In the genomic region with DNA sequence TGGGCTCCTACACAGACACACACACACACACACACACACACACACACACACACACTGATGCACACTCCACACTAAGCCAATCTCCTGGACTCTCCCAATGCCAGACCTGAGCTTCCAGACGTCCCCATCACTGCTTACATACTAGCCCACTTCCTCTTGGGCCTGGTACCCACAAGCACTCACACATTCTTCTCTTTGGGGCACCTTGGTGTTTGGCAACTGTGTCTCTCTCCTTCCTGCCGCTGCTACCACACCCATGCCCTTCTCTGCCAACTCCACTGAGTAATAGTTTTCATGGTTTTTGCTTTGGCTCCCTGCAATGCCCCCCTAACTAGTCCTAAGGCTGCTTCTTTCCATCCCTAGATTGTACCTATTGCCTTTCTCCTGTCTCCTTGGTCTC, we compare ENCODE assay signal across 24 mouse cellular contexts. TPM values are rescaled to one million over a fixed set of nuclear protein-coding genes. Genes with fewer than 3 reads are reported as not detected.
DNase-seq lines count a peak whose midpoint lies in the region; ATAC-seq and TF ChIP-seq lines count a peak whose summit lies in the region.
"Had no signal": no experiment of that assay in that cellular context is flagged by ENCODE, and none has a peak within 500 bp of the region (broad histone marks: within the 10 kb centered on the region; RNA-seq: fewer than 3 reads in every experiment).

No protein-coding gene starts in this region.

- no peaks in the 10 kb centered on the region for H3K27me3 ChIP-seq in C2C12 (ENCODE audit: control insufficient read depth, insufficient read depth, insufficient read length)
- H3K27me3 ChIP-seq in liver, embryonic 11.5 days (replicated peaks; ENCODE audit: control insufficient read depth, insufficient read depth, low read length) = peaks cover 15% of the 10 kb centered on the region
- H3K27me3 ChIP-seq: CH12.LX had no signal

- no peak overlapping the region for H3K4me2 ChIP-seq in liver, embryonic 11.5 days
- H3K4me2 ChIP-seq: heart, embryonic 11.5 days; hindbrain, embryonic 13.5 days; intestine, embryonic 15.5 days had no signal

- peak; percentile 66 for DNase-seq in 3134 (ENCODE audit: extremely low read depth, insufficient read length, low spot score)
- DNase-seq in fibroblast of lung, adult 2 months (ENCODE audit: low read depth) = peak; percentile 44
- no peak for DNase-seq in liver, embryonic 11.5 days (ENCODE audit: low spot score)
- DNase-seq in frontal cortex, adult 2 months (ENCODE audit: extremely low spot score in 1 of 2, low spot score in 1 of 2) = no peak
- DNase-seq: adrenal gland, postnatal 14 days; cerebellum, adult 11 months; cerebellum, adult 2 months; cerebellum, adult 9-11 months; cerebellum, postnatal 25 days; forebrain, postnatal 0 days; gastrocnemius, postnatal 10 days; gastrocnemius, postnatal 36 days; heart, adult 11 months; kidney, adult 11 months had no signal

- no peaks in the 10 kb centered on the region for H3K79me3 ChIP-seq in C2C12 (ENCODE audit: low read depth)

- no peak for ATAC-seq in liver, embryonic 11.5 days (replicated peaks; ENCODE audit: low FRiP score)
- no peak for ATAC-seq in megakaryocyte progenitor cell, adult 5-6 weeks (replicated peaks; ENCODE audit: poor library complexity)
- ATAC-seq: forebrain, embryonic 14.5 days; forebrain, postnatal 0 days; hindbrain, embryonic 16.5 days; intestine, embryonic 15.5 days had no signal

- no peak overlapping the region for H3K9ac ChIP-seq in liver, embryonic 11.5 days (ENCODE audit: low read depth, low read length)
- H3K9ac ChIP-seq: forebrain, postnatal 0 days; hindbrain, embryonic 13.5 days; intestine, embryonic 15.5 days had no signal

- no peaks in the 10 kb centered on the region for H3K36me3 ChIP-seq in C2C12 (ENCODE audit: control insufficient read depth, insufficient read depth)
- no peaks in the 10 kb centered on the region for H3K36me3 ChIP-seq in liver, embryonic 11.5 days (ENCODE audit: control insufficient read depth, insufficient read depth, low read length)
- H3K36me3 ChIP-seq: G1E; hindbrain, embryonic 13.5 days; intestine, embryonic 15.5 days had no signal

- no peak for TF ChIP-seq CTCF in C2C12 (IDR thresholded peaks at IDR 0.05; ENCODE audit: control insufficient read depth, insufficient read depth, insufficient read length)

- no peak overlapping the region for H3ac ChIP-seq in C2C12 (ENCODE audit: control insufficient read depth, insufficient read length, low read depth)

- 40% methylated on average over 2 of the region's 2 CpGs for WGBS in liver, embryonic 11.5 days

- H3K9me3 ChIP-seq in liver, embryonic 11.5 days (ENCODE audit: control insufficient read depth, low read length) = no peaks in the 10 kb centered on the region
- H3K9me3 ChIP-seq: hindbrain, embryonic 13.5 days; intestine, embryonic 15.5 days had no signal

- H3K4me3 ChIP-seq in C2C12 (ENCODE audit: insufficient read depth, poor library complexity, severe bottlenecking) = no peak overlapping the region
- no peak overlapping the region for H3K4me3 ChIP-seq in liver, embryonic 11.5 days (ENCODE audit: low read depth, low read length)
- H3K4me3 ChIP-seq: hindbrain, embryonic 13.5 days; intestine, embryonic 15.5 days had no signal

- H3K4me1 ChIP-seq in liver, embryonic 11.5 days (replicated peaks; ENCODE audit: control insufficient read depth, insufficient read depth, low read length) = no peaks in the 10 kb centered on the region

- no peak overlapping the region for H3K27ac ChIP-seq in liver, embryonic 11.5 days (ENCODE audit: low read depth, low read length)
- H3K27ac ChIP-seq: hindbrain, embryonic 13.5 days; intestine, embryonic 15.5 days had no signal

- no peaks in the 10 kb centered on the region for H3K79me2 ChIP-seq in C2C12 (ENCODE audit: control insufficient read depth, insufficient read depth)

TF ChIP-seq in C2C12, 6 proteins besides CTCF, POLR2A, EP300 and RAD21:
- TF ChIP-seq CEBPB (IDR thresholded peaks at IDR 0.05; ENCODE audit: low read depth) (peak; percentile 30), USF1 (IDR thresholded peaks at IDR 0.05; ENCODE audit: low read depth) (no peak), MAX (IDR thresholded peaks at IDR 0.05) (no peak), MYOG (IDR thresholded peaks at IDR 0.05; ENCODE audit: control insufficient read depth, extremely low read depth, insufficient read length) (no peak), FOSL1 (IDR thresholded peaks at IDR 0.05; ENCODE audit: insufficient read depth, low read length, poor library complexity, severe bottlenecking) (no peak)

RNA-seq across cellular contexts. Expression of a gene that starts 3.1 kb away (rescaled TPM):
- polyA plus RNA-seq in C2C12 (2012; fragmentation: generic; extraction: Trizol) = 1.8 TPM
- polyA plus RNA-seq in liver, embryonic 11.5 days (2014; fragmentation: Nextera tagmentation; extraction: Ambion mirVana) = 2.4 and 2.9 TPM in 2 replicates
- not detected in 2 replicates for total RNA-seq in megakaryocyte progenitor cell, adult 5-6 weeks (2015)
- total RNA-seq in megakaryocyte progenitor cell, adult 5-6 weeks (2017) = not detected in 2 replicates
- 12.1 and 13.4 TPM in 2 replicates for polyA plus RNA-seq in frontal cortex, adult 2 months (2012; rRNA removed)
- total RNA-seq: CH12.LX; hematopoietic stem cell, adult 5-6 weeks had no signal
- polyA plus RNA-seq: G1E had no signal

Comparison
In these comparisons a context has a peak if more than half of its experiments do, and no peak if none do; other contexts are left out.
1. DNase-seq: peak in 3134 (single experiment) and fibroblast of lung, adult 2 months (single experiment); none in liver, embryonic 11.5 days (single experiment) and frontal cortex, adult 2 months (0 of 2).